Mouse (Mus musculus): ENCODE results near the gene Fam241a. TPM values are rescaled to one million over a fixed set of nuclear protein-coding genes. Genes with fewer than 3 reads are reported as not detected.

The Fam241a gene
- 4.2 and 8.4 TPM in 2 replicates for polyA plus RNA-seq (2012; rRNA removed; ENCODE audit: low replicate concordance)

GRCm38 (mm10) chr3:127895792-127896541 lies at the start of gene Fam241a:
Fam241a (minus strand) TSS chr3:127896324.

GRCm38 (mm10) chr3:127837154-127837865 lies 58.8 kb downstream of the Fam241a start, which contains the start of gene Ap1ar:
Ap1ar (minus strand) TSS chr3:127837523.

Other genes with a start within 250 kb of the Fam241a start
- 3.8 and 4.3 TPM in 2 replicates for gene Alpk1, start 115.8 kb downstream of the Fam241a start, polyA plus RNA-seq (2012; rRNA removed; ENCODE audit: low replicate concordance)
- 2.5 and 4.2 TPM in 2 replicates for gene Tifa, start 106.5 kb downstream of the Fam241a start, polyA plus RNA-seq (2012; rRNA removed; ENCODE audit: low replicate concordance)
- 12.2 and 25.0 TPM in 2 replicates for gene Ap1ar, start 58.8 kb downstream of the Fam241a start, polyA plus RNA-seq (2012; rRNA removed; ENCODE audit: low replicate concordance)